Mouse (Mus musculus) stomach, embryonic 16.5 days (tissue): ENCODE results near the gene Sfxn2. TPM values are rescaled to one million over a fixed set of nuclear protein-coding genes. Genes with fewer than 3 reads are reported as not detected.

Source experiments
- ATAC-seq: fragments of 200-750 bp; cut with Nextera tagmentation; 2 replicates; pipeline ENCODE4 v1.8.0; 2017; ENCODE audit warnings: moderate number of reproducible peaks, moderate TSS enrichment; ENCODE audit not compliant: insufficient read depth, low FRiP score
- H3K27ac ChIP-seq: fragments of 300-500 bp; sonication (generic); 2 replicates; pipeline ENCODE4 v1.5.1; 2014; ENCODE audit warnings: low read length
- H3K27me3 ChIP-seq: fragments of 300-500 bp; sonication (generic); 2 replicates; pipeline ENCODE4 v1.6.1; 2014; ENCODE audit warnings: low read length, control low read depth, mixed read lengths; ENCODE audit not compliant: control insufficient read depth, insufficient read depth
- H3K36me3 ChIP-seq: fragments of 300-500 bp; sonication (generic); 2 replicates; pipeline ENCODE4 v1.6.1; 2014; ENCODE audit warnings: low read length; ENCODE audit not compliant: control insufficient read depth, insufficient read depth
- H3K4me1 ChIP-seq: fragments of 300-500 bp; sonication (generic); 2 replicates; pipeline ENCODE4 v1.6.1; 2014; ENCODE audit warnings: low read length, control low read depth, mixed read lengths; ENCODE audit not compliant: control insufficient read depth, insufficient read depth
- H3K4me2 ChIP-seq: fragments of 300-500 bp; sonication (generic); 2 replicates; pipeline ENCODE4 v1.6.1; 2014; ENCODE audit warnings: low read depth, low read length, mixed read lengths
- H3K4me3 ChIP-seq: fragments of 300-500 bp; sonication (generic); replicated peaks from 2 replicates; pipeline ENCODE4 v1.5.1; 2014; ENCODE audit warnings: mild to moderate bottlenecking, low read length
- H3K9ac ChIP-seq: fragments of 300-500 bp; sonication (generic); 2 replicates; pipeline ENCODE4 v1.6.1; 2014; ENCODE audit warnings: low read length
- H3K9me3 ChIP-seq: fragments of 300-500 bp; sonication (generic); replicated peaks from 2 replicates; pipeline ENCODE4 v1.6.1; 2016; ENCODE audit warnings: low read length, control low read depth; ENCODE audit not compliant: control insufficient read depth
- WGBS: fragments of 180-500 bp; shearing (Covaris S2); extraction: QIAGEN DNeasy Blood & Tissue Kit; methylation state at CpG from one replicate; pipeline ENCODE4 v1.1.7; 2014; 5-methylcytosine and 5-hydroxymethylcytosine counted together
- polyA plus RNA-seq: library from polyadenylated mRNA; unstranded; fragments of >200 nt; fragmentation: Nextera tagmentation; extraction: Ambion mirVana; gene quantifications from 2 replicates; pipeline ENCODE4 v1.2.1, GENCODE M21; 2015

Sfxn2 gene
- polyA plus RNA-seq, 1 experiment from 2014 or later = 19.3 TPM

- no peaks in the 10 kb centered on the region for H3K4me1 ChIP-seq
- no peaks in the 10 kb centered on the region for H3K9me3 ChIP-seq
- no peak overlapping the region for H3K4me3 ChIP-seq
- no peak overlapping the region for H3K27ac ChIP-seq
- no peaks in the 10 kb centered on the region for H3K27me3 ChIP-seq
- WGBS = 54% methylated on average over 13 of the region's 13 CpGs
- no peak overlapping the region for H3K4me2 ChIP-seq
- no peak overlapping the region for H3K9ac ChIP-seq
- ATAC-seq = peak; percentile 65; the same call in 1 of the 2 replicates
- no peaks in the 10 kb centered on the region for H3K36me3 ChIP-seq
These were observed 14.8 kb downstream of the Sfxn2 start for GRCm38 (mm10) chr19:46587823-46588508.

GRCm38 (mm10) chr19:46591575-46591974 is 18.4 kb downstream of the Sfxn2 start:
- no peak overlapping the region for H3K4me2 ChIP-seq
- no peak for ATAC-seq
- no peaks in the 10 kb centered on the region for H3K4me1 ChIP-seq
- H3K27me3 ChIP-seq = no peaks in the 10 kb centered on the region
- 75% methylated on average over 6 of the region's 6 CpGs for WGBS
- no peak overlapping the region for H3K9ac ChIP-seq
- no peaks in the 10 kb centered on the region for H3K9me3 ChIP-seq
- no peak overlapping the region for H3K27ac ChIP-seq
- no peaks in the 10 kb centered on the region for H3K36me3 ChIP-seq
- H3K4me3 ChIP-seq = no peak overlapping the region

- H3K27ac ChIP-seq = no peak overlapping the region
- no peak overlapping the region for H3K4me2 ChIP-seq
- H3K9ac ChIP-seq = no peak overlapping the region
- 93% methylated on average over 9 of the region's 9 CpGs for WGBS
- no peaks in the 10 kb centered on the region for H3K36me3 ChIP-seq
- no peak for ATAC-seq
- no peaks in the 10 kb centered on the region for H3K4me1 ChIP-seq
- H3K4me3 ChIP-seq = no peak overlapping the region
- no peaks in the 10 kb centered on the region for H3K27me3 ChIP-seq
- H3K9me3 ChIP-seq = no peaks in the 10 kb centered on the region
These were observed 19.7 kb downstream of the Sfxn2 start for GRCm38 (mm10) chr19:46592751-46593439.

- Histone ChIP-seq H3K36me3 (no peaks in the 10 kb centered on the region), H3K27ac (no peak overlapping the region), H3K4me2 (peak overlapping the region; percentile 43), H3K9me3 (no peaks in the 10 kb centered on the region), H3K9ac (no peak overlapping the region), H3K4me3 (no peak overlapping the region), H3K27me3 (no peaks in the 10 kb centered on the region), H3K4me1 (peaks cover 11% of the 10 kb centered on the region)
- ATAC-seq = no peak
- WGBS = 75% methylated on average over 4 of the region's 4 CpGs
These were observed 25.0 kb downstream of the Sfxn2 start for GRCm38 (mm10) chr19:46598187-46598586.

- H3K36me3 ChIP-seq = no peaks in the 10 kb centered on the region
- peak; percentile 99 for ATAC-seq
- H3K9me3 ChIP-seq = no peaks in the 10 kb centered on the region
- no peaks in the 10 kb centered on the region for H3K27me3 ChIP-seq
- peak within 1 kb of the TSS; percentile 77 for H3K4me2 ChIP-seq
- WGBS = under 1% methylated on average over 21 of the region's 22 CpGs
- peak within 1 kb of the TSS; percentile 94 for H3K4me3 ChIP-seq
- peaks cover 11% of the 10 kb centered on the region for H3K4me1 ChIP-seq
- peak within 1 kb of the TSS; percentile 91 for H3K9ac ChIP-seq
- peak within 1 kb of the TSS; percentile 75 for H3K27ac ChIP-seq
These were observed 25.6 kb downstream of the Sfxn2 start, which contains the start of gene Wbp1l for GRCm38 (mm10) chr19:46598720-46599252. Gene Wbp1l, plus strand, starts transcription at chr19:46599084.

- H3K36me3 ChIP-seq = no peaks in the 10 kb centered on the region
- peak overlapping the region; percentile 75 for H3K27ac ChIP-seq
- H3K4me1 ChIP-seq = peaks cover 11% of the 10 kb centered on the region
- 12% methylated on average over 22 of the region's 22 CpGs for WGBS
- H3K9ac ChIP-seq = peak overlapping the region; percentile 91
- no peaks in the 10 kb centered on the region for H3K27me3 ChIP-seq
- no peaks in the 10 kb centered on the region for H3K9me3 ChIP-seq
- H3K4me2 ChIP-seq = peak overlapping the region; percentile 77
- 0 out of 2 replicates have a peak, but pooled peaks have one; percentile 1 for ATAC-seq
- peak overlapping the region; percentile 94 for H3K4me3 ChIP-seq
These were observed 26.5 kb downstream of the Sfxn2 start for GRCm38 (mm10) chr19:46599375-46600256.

GRCm38 (mm10) chr19:46600371-46600770 is 27.2 kb downstream of the Sfxn2 start:
- Histone ChIP-seq H3K4me2 (peak overlapping the region; percentile 77), H3K4me1 (peaks cover 11% of the 10 kb centered on the region), H3K27me3 (no peaks in the 10 kb centered on the region), H3K36me3 (no peaks in the 10 kb centered on the region), H3K4me3 (peak overlapping the region; percentile 94), H3K27ac (0 out of 2 replicates have a peak overlapping the region, but pooled peaks have one; percentile 1), H3K9me3 (no peaks in the 10 kb centered on the region), H3K9ac (no peak overlapping the region; the same call in 1 of the 2 replicates)
- 62% methylated on average over 4 of the region's 4 CpGs for WGBS
- no peak for ATAC-seq

- Histone ChIP-seq H3K9ac (no peak overlapping the region), H3K4me2 (no peak overlapping the region), H3K27ac (no peak overlapping the region), H3K9me3 (no peaks in the 10 kb centered on the region), H3K4me1 (peaks cover 11% of the 10 kb centered on the region), H3K4me3 (no peak overlapping the region), H3K36me3 (no peaks in the 10 kb centered on the region), H3K27me3 (no peaks in the 10 kb centered on the region)
- no peak for ATAC-seq
- 68% methylated on average over 14 of the region's 14 CpGs for WGBS
These were observed 28.3 kb downstream of the Sfxn2 start for GRCm38 (mm10) chr19:46601491-46601890.
